Mouse (Mus musculus) thymus, postnatal 10 days (tissue): Measurements from ENCODE around the gene Hoxc4.

Experiments
- DNase-seq, 2 experiments: peaks; one replicate each; pipeline ENCODE4 v3.0.0; 2021; ENCODE audit warnings: low spot score in 2 of 2

The Hoxc4 gene

GRCm38 (mm10) chr15:102990461-102991397 is 28.0 kb upstream of the Hoxc4 start, which contains the start of gene Hoxc8:
Gene Hoxc8 (plus strand): TSS chr15:102990607.
- DNase-seq: no peak

DNA sequence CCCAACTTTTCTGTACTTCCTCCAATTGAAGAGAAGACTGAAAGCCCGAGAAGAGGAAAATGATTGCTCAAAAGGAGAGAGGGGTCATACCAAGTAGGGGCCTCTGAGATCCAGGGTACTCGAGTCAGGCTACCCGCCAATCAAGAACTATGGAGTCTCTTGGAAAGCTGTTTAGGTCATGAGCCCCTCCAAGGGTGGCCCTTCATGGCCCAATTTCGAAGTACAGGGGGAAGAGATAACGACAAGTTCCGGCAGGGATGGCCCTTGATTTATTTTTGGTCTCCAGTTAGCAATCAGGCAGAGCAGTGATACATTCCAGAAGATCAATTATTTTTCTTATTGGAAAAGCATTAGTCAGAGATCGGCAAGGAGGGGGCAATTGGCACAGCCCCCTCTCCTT is 27.0 kb upstream of the Hoxc4 start:
- DNase-seq: no peak

DNA sequence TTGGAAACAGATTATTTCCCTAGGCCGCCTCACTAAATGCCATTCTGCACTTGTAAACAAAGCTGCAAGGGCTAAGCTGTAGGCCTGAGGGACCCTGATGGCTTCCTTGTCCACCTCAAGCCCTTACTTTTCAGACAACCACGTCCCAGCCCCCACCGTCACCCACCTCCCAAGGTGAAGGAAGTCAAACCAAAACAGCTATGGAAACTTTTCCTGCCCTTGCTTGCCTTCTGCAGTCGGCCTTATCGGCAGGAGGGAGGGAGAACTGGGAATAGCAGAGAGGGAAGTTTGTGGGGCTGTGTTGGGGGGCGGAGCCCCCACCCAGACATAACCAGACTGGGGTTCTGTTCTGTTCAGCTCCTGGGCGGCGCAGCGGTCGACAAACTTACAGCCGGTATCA is 26.5 kb upstream of the Hoxc4 start:
- DNase-seq: no peak

GRCm38 (mm10) chr15:102992863-102993262 is 25.9 kb upstream of the Hoxc4 start:
- DNase-seq: no peak

GRCm38 (mm10) chr15:102996548-102996947 is 22.2 kb upstream of the Hoxc4 start:
- DNase-seq: no peak

- no peak for DNase-seq
Observed at GRCm38 (mm10) chr15:102997431-102997830, 21.3 kb upstream of the Hoxc4 start.

DNA sequence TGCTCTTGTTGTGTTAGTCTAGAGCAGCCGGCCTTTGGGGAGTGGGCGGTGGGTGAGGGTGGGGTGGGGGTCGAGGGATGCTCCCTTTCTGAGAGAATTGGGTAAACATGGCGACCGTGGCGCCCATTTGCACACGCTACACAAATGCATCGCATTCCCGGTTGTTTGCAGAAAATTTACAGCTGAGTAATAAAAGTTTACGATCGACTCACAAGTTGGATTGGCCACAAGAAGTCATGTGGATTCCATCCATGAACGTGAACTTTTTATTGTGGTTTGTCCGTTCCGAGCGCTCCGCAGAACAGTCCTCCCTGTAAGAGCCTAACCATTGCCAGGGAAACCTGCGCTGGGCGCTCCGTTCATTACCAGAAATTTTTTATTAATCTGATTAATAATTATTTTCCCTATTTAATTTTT is 20.8 kb upstream of the Hoxc4 start, which contains the start of gene Hoxc6:
Gene Hoxc6 (plus strand): TSS at position 319 of the 417 bp plus-strand sequence.
- DNase-seq: no peak

- no peak for DNase-seq
Observed at GRCm38 (mm10) chr15:102998608-102999182, 20.0 kb upstream of the Hoxc4 start.

DNA sequence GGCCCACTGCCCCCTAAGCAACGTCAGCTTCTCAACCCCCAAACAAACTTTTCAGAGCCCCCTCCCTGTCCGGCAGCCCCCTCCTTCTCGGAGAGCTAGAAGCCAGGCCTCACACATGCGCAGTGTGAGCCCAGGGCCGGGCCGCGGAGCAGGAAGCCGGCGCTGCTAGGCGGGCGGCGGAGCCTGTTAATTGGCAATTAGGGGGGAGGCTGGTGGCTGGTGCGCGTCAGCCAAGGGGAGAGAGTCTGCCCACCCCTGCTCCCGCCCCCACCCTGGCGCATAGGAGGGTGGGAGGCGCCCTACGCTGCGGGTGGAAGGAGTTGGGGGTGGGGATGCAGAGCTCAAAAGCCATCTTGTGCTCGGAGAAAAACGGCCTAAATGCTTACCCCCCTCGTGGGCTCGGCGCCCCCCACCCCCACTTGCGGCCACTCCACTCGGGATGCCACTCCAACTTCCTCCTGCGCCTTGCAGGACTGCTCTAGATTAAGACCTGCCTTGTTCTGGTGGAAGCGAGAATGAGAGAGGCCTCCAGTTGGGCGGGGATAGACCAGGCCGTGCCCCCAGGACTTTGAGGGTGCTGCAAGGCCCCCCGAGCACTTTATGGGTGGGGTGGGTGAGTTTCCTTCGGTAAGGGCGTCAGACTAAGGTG is 19.4 kb upstream of the Hoxc4 start:
- DNase-seq: no peak

- DNase-seq: no peak
Observed at GRCm38 (mm10) chr15:102999955-103000354, 18.8 kb upstream of the Hoxc4 start.

DNA sequence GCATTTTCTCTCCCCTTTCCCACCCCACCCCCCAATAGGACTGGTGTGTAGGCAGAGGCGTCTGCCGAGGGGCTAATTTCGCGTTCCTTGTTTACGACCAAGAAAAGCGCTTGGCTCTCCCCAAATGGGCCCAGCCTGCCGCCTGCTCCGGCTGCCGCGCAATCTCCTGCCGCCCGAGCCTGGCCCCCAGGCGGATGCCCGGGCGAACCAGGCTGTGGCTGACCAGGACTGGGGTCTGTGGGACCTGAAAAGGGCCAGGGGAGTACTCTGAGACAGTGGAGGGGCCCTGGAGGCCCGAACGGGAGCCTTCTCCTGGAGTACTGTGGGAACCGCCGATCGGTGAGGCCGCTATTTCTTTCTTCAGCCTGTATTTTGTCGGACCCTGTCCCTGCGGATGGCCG is 18.2 kb upstream of the Hoxc4 start:
- no peak for DNase-seq

DNA sequence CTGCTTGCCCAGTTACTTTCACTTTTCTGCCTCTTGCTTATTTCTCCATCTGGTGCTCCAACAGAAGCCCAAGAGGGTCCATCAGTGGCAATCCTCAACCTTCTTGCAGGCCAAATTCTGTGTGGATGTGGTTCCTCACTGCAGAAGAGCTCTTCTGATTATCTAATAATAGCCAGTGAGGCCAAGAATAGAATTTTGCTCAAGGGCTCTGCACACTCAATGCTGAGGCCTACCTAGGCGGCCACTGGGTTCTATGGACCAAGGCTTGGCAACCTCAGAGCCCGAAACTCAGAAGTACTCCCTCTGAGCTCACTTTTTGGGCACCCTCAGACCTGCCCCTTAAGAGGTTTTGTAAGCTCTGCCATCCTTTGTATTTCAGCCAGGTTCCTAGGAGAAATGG is 17.4 kb upstream of the Hoxc4 start:
- no peak for DNase-seq

- no peak for DNase-seq
Observed at GRCm38 (mm10) chr15:103002156-103002555, 16.6 kb upstream of the Hoxc4 start.

DNA sequence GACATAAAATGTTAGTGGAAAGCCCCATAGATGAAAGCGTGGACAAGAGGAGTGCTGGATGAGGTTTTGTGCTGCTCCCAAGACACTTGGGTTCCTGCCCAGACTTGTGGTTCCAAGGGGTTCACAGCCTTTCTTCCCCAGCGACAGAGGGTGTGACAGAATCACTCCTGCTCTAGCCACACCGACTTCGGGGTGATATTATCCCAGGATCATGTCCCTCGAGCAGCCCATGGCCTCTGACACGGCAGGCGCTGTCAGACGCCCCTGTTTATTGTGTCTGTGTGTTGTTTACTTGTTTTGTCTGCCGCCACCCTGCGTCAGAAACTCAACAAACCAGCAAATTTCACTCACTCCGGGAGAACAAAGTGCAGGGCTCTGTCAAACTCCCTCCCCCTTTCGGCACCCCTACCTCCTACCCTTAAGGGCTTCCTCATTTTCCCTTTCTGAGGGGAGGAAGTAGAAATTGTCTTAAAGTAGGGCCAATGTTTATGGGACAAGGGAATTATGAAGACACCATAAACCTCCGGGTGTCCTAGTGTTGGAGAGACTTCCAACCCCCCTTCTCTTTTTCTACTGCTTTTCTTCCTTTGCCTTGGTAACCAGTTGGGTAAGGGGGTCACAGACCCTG is 15.8 kb upstream of the Hoxc4 start:
- DNase-seq: no peak

- no peak for DNase-seq
Observed at GRCm38 (mm10) chr15:103005308-103005707, 13.4 kb upstream of the Hoxc4 start.

- no peak for DNase-seq
Observed at GRCm38 (mm10) chr15:103005797-103006196, 12.9 kb upstream of the Hoxc4 start.

DNA sequence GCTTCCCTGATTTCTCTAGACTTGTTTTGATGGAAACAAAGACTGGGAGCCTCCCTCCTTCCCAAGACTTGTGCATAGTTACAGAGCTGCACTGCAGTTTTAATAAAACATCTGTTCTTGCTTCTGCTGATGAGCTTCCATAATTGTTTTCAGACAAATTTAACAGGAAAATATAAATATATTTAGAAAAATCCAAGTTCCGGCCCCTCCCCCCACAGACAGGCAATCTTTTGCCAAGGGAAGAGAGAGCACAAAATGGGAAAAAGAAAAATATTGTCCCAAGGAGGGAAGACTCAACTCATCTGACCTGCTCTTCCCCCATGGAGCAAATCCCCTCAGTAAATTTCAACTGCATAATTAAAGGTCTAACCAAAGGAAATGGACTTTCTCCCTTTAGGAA is 12.4 kb upstream of the Hoxc4 start:
- DNase-seq: no peak

DNA sequence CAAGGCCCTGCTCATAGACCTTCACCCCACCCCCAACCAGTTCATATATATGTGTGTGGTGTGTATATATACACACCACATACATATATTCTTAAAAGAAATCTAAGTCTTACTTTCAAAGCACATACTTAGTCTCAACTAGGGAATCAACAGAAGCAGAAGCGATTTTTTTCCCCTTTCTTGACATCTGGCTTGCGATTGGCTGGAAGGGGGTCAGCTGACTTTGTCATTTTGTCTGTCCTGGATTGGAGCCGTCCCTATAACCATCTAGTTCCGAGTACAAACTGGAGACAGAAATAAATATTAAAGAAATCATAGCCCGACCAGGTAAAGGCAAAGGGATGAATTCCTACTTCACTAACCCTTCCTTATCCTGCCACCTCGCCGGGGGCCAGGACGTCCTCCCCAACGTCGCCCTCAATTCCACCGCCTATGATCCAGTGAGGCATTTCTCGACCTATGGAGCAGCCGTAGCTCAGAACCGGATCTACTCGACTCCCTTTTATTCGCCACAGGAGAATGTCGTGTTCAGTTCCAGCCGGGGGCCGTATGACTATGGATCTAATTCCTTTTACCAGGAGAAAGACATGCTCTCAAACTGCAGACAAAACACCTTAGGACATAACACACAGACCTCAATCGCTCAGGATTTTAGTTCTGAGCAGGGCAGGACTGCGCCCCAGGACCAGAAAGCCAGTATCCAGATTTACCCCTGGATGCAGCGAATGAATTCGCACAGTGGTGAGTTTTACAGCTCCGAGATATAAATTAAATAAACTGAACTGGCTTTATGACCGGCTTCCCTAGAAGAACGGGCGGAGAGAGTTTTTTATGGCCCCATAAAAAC is 9.2 kb upstream of the Hoxc4 start:
- DNase-seq: no peak

DNA sequence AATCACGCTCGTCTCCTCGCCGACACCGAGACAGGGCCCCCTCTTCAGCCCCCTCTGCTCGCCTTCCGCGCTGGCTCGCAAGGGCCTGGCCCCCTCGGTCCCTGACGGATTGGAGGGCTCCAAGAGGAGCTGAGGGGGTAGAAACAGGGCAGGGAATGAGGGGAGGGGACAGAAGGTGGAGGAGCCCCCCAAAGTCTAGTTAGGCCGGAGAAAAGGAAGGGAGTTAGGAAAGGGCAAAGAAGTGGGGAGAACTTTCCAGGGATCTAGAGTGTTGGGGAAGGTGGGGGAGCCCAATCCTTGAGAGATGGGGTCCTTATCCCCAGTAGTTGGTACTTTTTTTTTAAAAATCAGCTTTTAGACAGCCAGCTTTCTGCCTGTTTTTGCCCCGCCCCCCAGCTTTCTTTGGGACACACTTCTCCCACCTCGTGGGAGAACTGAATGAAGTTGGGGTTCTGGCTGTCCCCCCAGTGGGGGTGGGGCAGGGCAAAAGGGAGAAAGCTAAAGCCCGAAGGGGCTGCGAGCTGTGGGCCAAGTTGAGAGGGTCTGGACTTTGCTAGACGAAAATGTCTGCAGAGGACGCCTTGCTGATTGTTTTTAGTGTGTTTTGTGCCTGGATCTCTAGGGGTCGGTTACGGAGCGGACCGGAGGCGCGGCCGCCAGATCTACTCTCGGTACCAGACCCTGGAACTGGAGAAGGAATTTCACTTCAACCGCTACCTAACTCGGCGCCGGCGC is 8.5 kb upstream of the Hoxc4 start:
- DNase-seq: no peak

- no peak for DNase-seq
Observed at GRCm38 (mm10) chr15:103010847-103011555, 7.7 kb upstream of the Hoxc4 start.
